Mouse (Mus musculus): ENCODE results near the gene Brwd3. TPM values are rescaled to one million over a fixed set of nuclear protein-coding genes. Genes with fewer than 3 reads are reported as not detected.

Gene Brwd3
- 41.1 TPM for polyA plus RNA-seq (2014; fragmentation: Illumina TruSeq; extraction: RNeasy Lipid Tissue Mini Kit (QIAGEN cat#74804))

DNA sequence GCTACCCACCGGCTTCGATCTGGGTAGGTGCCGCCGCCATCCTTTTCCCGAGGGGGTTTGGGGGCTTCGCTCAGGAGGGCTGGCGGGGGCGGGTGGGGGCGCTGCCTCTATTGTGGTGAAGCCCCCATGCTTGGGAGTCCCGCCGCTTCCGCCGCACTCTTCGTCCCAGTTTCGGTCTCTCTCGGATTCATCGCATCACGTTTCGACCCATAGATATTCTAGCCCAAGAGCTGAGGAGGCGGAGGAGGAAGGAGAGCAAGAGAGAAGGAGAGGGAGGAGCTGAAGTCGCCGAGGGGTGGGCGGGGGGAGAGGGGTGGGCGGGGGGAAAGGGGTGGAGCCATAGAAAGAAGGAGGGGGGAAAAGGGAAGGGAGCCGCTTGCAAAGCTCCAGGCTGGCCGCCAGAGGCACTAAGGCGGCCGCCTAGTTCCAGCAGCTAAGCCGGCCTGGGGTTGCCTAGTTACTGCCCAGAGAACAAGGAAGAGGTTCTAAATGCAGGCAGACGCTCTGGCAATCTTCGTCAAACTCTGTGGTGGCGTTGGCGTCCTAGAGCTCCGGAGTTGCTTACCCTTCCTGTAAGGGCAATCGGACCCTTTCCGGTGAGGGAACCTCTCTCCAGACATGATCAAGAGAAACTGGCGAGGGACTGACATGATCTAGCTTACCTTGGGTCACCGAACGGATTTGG is at the start of gene Brwd3:
Gene Brwd3, minus strand, starts transcription at position 283 of the 685 bp plus-strand sequence.

Other genes starting within 250 kb of the Brwd3 start
- not detected for gene Gm379, start 169.5 kb downstream of the Brwd3 start, polyA plus RNA-seq (2014; fragmentation: Illumina TruSeq; extraction: RNeasy Lipid Tissue Mini Kit (QIAGEN cat#74804))
- 126 TPM for gene Hmgn5, start 179.0 kb upstream of the Brwd3 start, polyA plus RNA-seq (2014; fragmentation: Illumina TruSeq; extraction: RNeasy Lipid Tissue Mini Kit (QIAGEN cat#74804))